Mouse (Mus musculus): ENCODE results near the gene Stx18. TPM values are rescaled to one million over a fixed set of nuclear protein-coding genes. Genes with fewer than 3 reads are reported as not detected.

Stx18 gene
- total and polyA plus RNA-seq, 2 experiments from 2014 or later = 15.7 to 25.8 TPM

GRCm38 (mm10) chr5:38006415-38007347 is 31.9 kb upstream of the Stx18 start:
- no peaks in the 10 kb centered on the region for H3K9me3 ChIP-seq (replicated peaks; ENCODE audit: control insufficient read depth, low read length)
- H3K4me3 ChIP-seq (ENCODE audit: low read depth, low read length) = no peak overlapping the region
- DNase-seq (ENCODE audit: low spot score) (no peak), ATAC-seq (ENCODE audit: insufficient read depth, low read depth) (no peak)
- H3K36me3 ChIP-seq (replicated peaks; ENCODE audit: control insufficient read depth, insufficient read depth, low read length) = no peaks in the 10 kb centered on the region
- H3K27ac ChIP-seq (ENCODE audit: low read depth) = no peak overlapping the region
- TF ChIP-seq CTCF (IDR thresholded peaks at IDR 0.05; ENCODE audit: low read depth) (no peak), EP300 (IDR thresholded peaks at IDR 0.05; ENCODE audit: low read depth) (no peak)
- no peaks in the 10 kb centered on the region for H3K4me1 ChIP-seq (ENCODE audit: control insufficient read depth, insufficient read depth)
- WGBS = 68% methylated on average over 17 of the region's 17 CpGs
- no peaks in the 10 kb centered on the region for H3K27me3 ChIP-seq (ENCODE audit: control insufficient read depth, insufficient read depth, low read length)
- H3K4me2 ChIP-seq (ENCODE audit: low read depth, low read length) = no peak overlapping the region
- H3K9ac ChIP-seq (replicated peaks; ENCODE audit: low read depth, low read length) = no peak overlapping the region

DNA sequence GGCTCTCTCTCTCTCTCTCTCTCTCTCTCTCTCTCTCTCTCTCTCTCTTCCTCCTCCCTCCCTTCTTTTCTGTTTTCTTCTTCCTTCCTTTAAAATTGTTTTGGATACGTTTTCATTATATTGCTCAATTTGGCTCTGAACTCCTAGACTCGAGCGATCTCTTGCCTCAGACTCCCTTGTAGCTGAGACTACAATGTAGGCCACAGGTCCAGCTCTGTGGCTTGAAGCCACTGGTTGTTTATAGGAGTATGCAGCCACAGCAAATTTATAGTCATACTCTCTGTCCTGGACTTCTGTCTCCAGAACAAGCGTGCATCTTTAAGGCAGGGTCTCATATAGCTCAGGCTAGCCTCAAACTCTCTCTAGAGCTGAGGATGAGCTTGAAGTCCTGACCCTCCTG is 29.5 kb upstream of the Stx18 start:
- Histone ChIP-seq H3K4me3 (ENCODE audit: low read depth, low read length) (no peak overlapping the region), H3K27ac (ENCODE audit: low read depth) (no peak overlapping the region), H3K4me1 (ENCODE audit: control insufficient read depth, insufficient read depth) (no peaks in the 10 kb centered on the region), H3K27me3 (ENCODE audit: control insufficient read depth, insufficient read depth, low read length) (no peaks in the 10 kb centered on the region), H3K9me3 (replicated peaks; ENCODE audit: control insufficient read depth, low read length) (no peaks in the 10 kb centered on the region), H3K9ac (replicated peaks; ENCODE audit: low read depth, low read length) (no peak overlapping the region), H3K36me3 (replicated peaks; ENCODE audit: control insufficient read depth, insufficient read depth, low read length) (no peaks in the 10 kb centered on the region), H3K4me2 (ENCODE audit: low read depth, low read length) (no peak overlapping the region)
- TF ChIP-seq CTCF (IDR thresholded peaks at IDR 0.05; ENCODE audit: low read depth) (no peak), EP300 (IDR thresholded peaks at IDR 0.05; ENCODE audit: low read depth) (no peak)
- DNase-seq (ENCODE audit: low spot score) = no peak
- ATAC-seq (ENCODE audit: insufficient read depth, low read depth) = no peak
- WGBS = 73% methylated on average over 4 of the region's 4 CpGs

DNA sequence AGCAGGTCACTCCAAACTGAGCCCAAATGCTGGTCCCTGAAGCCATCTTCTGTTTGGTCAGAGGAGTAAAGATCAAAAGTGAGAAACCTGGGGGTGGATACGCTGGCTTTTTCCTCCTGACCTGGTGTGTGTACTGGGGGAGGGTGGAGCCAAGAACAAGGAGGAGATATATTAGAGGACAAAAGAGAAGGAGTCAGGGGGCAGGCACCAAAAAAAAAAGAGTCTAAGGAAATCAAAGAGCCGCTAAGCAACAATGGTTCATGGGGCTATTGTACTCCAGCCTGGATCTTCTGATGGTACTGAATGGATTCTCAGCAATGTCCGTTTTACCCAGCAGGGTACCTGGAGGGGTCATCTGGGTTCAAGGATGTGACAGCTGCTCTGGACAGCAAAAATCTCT is 23.6 kb upstream of the Stx18 start:
- no peaks in the 10 kb centered on the region for H3K27me3 ChIP-seq (ENCODE audit: control insufficient read depth, insufficient read depth, low read length)
- H3K27ac ChIP-seq (ENCODE audit: low read depth) = no peak overlapping the region
- no peak overlapping the region for H3K9ac ChIP-seq (replicated peaks; ENCODE audit: low read depth, low read length)
- no peaks in the 10 kb centered on the region for H3K36me3 ChIP-seq (replicated peaks; ENCODE audit: control insufficient read depth, insufficient read depth, low read length)
- DNase-seq (ENCODE audit: low spot score) = no peak
- WGBS = 64% methylated on average over 3 of the region's 3 CpGs
- H3K4me3 ChIP-seq (ENCODE audit: low read depth, low read length) = no peak overlapping the region
- no peaks in the 10 kb centered on the region for H3K4me1 ChIP-seq (ENCODE audit: control insufficient read depth, insufficient read depth)
- no peak for ATAC-seq (ENCODE audit: insufficient read depth, low read depth)
- no peaks in the 10 kb centered on the region for H3K9me3 ChIP-seq (replicated peaks; ENCODE audit: control insufficient read depth, low read length)
- H3K4me2 ChIP-seq (ENCODE audit: low read depth, low read length) = no peak overlapping the region
- TF ChIP-seq CTCF (IDR thresholded peaks at IDR 0.05; ENCODE audit: low read depth) (no peak), EP300 (IDR thresholded peaks at IDR 0.05; ENCODE audit: low read depth) (no peak)

DNA sequence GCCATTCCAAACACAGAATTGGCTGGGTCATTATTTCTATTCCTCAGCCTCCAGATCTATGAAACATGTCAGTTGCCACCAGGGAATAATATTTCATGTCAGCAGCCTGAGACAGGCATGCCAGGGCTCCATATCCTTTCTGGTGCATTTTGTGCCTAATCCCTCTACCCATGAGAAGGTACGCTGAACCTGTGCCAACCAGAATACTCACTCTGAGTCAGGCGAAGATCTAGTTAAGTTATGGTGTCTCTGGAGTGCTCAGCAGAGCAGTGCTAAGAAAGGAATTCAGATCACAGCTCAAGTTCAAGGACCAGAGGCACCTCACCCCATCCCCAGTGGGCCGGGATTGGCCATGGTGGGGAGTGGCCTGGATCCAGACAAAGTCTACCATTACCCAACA is 21.6 kb upstream of the Stx18 start:
- WGBS = 51% methylated on average over 3 of the region's 3 CpGs
- H3K36me3 ChIP-seq (replicated peaks; ENCODE audit: control insufficient read depth, insufficient read depth, low read length) = no peaks in the 10 kb centered on the region
- no peaks in the 10 kb centered on the region for H3K27me3 ChIP-seq (ENCODE audit: control insufficient read depth, insufficient read depth, low read length)
- H3K4me1 ChIP-seq (ENCODE audit: control insufficient read depth, insufficient read depth) = no peaks in the 10 kb centered on the region
- H3K9me3 ChIP-seq (replicated peaks; ENCODE audit: control insufficient read depth, low read length) = no peaks in the 10 kb centered on the region
- DNase-seq (ENCODE audit: low spot score) (no peak), ATAC-seq (ENCODE audit: insufficient read depth, low read depth) (no peak)
- H3K9ac ChIP-seq (replicated peaks; ENCODE audit: low read depth, low read length) = no peak overlapping the region
- H3K27ac ChIP-seq (ENCODE audit: low read depth) = no peak overlapping the region
- H3K4me2 ChIP-seq (ENCODE audit: low read depth, low read length) = no peak overlapping the region
- H3K4me3 ChIP-seq (ENCODE audit: low read depth, low read length) = no peak overlapping the region
- TF ChIP-seq EP300 (IDR thresholded peaks at IDR 0.05; ENCODE audit: low read depth) = no peak
- TF ChIP-seq CTCF (IDR thresholded peaks at IDR 0.05; ENCODE audit: low read depth) = no peak

DNA sequence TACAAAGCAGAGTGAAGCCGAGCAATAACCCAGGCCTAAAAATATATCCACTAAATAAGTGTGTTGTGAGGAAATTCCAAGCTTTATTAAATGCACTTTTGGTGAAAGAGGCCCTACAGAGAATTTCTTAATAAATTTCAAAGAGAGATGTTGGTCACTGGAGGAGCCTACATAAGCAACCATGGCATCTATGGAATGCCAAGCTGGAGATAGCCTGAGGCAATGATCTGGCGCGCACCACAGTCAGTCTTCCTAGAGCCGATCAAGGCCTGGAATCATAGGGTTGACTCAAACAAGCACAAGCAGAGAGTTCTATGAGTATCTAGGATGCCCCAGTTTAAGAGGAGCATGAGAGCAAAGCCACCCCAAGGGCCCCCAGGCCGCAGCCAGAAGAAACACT is 10.9 kb upstream of the Stx18 start:
- TF ChIP-seq CTCF (IDR thresholded peaks at IDR 0.05; ENCODE audit: low read depth) = no peak
- no peak for TF ChIP-seq EP300 (IDR thresholded peaks at IDR 0.05; ENCODE audit: low read depth)
- WGBS = 72% methylated on average over 5 of the region's 5 CpGs
- no peak for ATAC-seq (ENCODE audit: insufficient read depth, low read depth)

More for the DNA sequence above, 10.9 kb upstream of the Stx18 start:
- Histone ChIP-seq H3K27me3 (ENCODE audit: control insufficient read depth, insufficient read depth, low read length) (no peaks in the 10 kb centered on the region), H3K36me3 (replicated peaks; ENCODE audit: control insufficient read depth, insufficient read depth, low read length) (no peaks in the 10 kb centered on the region), H3K27ac (ENCODE audit: low read depth) (no peak overlapping the region), H3K4me3 (ENCODE audit: low read depth, low read length) (no peak overlapping the region), H3K9ac (replicated peaks; ENCODE audit: low read depth, low read length) (no peak overlapping the region), H3K9me3 (replicated peaks; ENCODE audit: control insufficient read depth, low read length) (no peaks in the 10 kb centered on the region), H3K4me2 (ENCODE audit: low read depth, low read length) (no peak overlapping the region), H3K4me1 (ENCODE audit: control insufficient read depth, insufficient read depth) (no peaks in the 10 kb centered on the region)
- no peak for DNase-seq (ENCODE audit: low spot score)
